Mouse (Mus musculus) mouse embryonic stem cell (cell line): ENCODE results near the gene Ptprm.

Experiments
- in situ Hi-C, 2 experiments: fragments of 300-500 bp; cut with MboI; formaldehyde crosslinking; loops; 1 replicate in 1 of 2; 3 replicates in 1 of 2; pipeline ENCODE4 v1.14.3; 2019 to 2020; ENCODE audit warnings: low sequenced_read_pairs in 2 of 2, low pct_unique_long_range_greater_than_20kb in 1 of 2, mixed read lengths in 1 of 2; ENCODE audit not compliant: unreplicated experiment in 1 of 2

Ptprm gene

DNA sequence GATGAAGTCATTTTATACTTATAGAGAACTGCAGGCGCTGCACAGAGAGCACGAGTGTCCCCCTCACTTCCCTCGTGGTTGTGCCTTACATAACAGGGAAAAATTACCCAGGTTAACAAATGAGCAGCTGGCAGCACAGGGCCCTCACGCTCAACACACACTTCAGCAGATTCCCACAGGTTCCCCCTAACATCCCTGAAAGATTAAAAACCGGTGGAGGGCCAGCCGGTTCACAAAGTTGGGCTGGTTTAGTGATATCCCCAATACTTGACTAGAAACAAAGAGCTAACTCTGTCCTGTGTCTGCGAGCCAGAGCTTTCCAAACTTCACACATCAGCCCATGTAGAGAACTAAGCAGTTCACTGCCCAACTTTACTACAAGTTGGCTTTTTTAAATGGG lies 3.7 kb downstream of the Ptprm start:
- in situ Hi-C loops = no loop called here

DNA sequence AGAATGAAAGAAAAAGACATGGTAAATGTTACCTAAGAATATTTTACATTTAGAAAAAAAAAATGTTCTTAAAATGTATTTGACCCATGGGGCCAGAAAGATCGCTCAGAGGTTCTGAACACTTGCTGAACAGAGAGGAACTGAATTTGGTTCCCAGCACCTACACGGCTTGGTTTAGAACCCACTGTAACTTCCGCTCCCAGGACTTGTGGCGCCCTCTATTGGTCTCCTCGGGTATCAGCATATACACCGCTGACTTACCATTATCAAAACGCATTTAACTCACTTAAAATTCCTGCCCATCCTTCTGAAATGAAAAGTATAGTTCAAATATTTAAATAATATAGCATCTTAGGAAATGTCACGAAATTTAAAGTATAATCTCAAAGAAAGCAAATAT lies 4.7 kb downstream of the Ptprm start:
- in situ Hi-C loops = no loop called here

DNA sequence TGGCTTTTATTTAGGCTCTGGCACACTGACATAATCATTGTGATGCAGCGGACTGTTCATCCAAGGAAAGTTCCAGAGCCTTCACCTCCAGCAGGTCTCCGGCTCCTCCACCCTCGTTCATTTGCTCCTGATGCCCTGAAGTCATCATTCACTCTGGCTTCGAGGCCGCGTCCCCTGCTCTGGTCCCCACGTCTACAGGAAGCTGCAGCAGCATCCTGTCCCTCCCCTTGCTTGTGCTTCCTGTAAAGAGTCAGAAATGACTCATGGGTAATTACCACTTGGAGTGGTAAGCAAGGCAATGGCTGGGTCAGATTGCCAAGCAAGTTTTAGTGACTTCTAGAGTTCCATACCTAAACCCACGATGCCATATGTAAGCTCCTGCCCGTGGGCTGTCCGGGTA lies 7.3 kb downstream of the Ptprm start:
- in situ Hi-C loops = no loop called here

DNA sequence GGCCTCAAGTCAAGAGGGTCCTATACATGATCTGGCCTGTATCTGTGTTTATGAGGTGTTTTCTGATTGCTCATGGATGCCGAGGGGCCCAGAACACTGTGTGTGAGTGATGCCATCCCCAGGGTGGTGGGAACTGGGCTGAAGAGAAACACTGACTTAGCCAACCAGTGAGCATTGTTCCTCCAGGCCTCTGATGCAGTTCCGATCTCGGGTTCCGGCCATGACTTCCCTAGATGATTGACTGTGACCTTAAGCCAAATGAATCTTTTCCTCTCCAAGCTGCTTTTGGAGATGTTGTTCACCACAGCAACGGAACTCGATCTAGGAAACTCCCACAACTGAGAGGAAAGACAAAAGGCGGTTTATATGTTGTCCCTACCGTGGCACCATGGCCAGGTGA lies 9.1 kb downstream of the Ptprm start:
- in situ Hi-C loops = no loop called here

DNA sequence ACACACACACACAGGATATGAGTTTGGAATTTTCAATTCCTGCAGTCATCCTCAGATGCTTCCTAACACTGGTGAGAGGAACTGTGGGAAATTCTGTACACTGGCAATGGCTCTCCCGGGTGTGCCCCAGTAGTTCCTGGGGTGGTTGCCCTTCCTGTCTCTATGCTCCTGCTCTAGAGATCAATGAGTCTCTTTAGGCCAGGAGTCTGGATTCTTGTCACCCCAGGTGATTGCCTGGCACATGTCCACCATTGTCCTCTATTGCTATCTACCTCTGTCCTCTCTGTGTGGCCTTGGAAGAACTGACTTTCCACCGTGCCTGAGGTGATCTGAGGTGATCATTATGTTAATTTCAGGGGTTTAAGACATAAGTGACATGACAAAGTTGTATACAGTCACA lies 10.8 kb downstream of the Ptprm start:
- in situ Hi-C loops = no loop called here

DNA sequence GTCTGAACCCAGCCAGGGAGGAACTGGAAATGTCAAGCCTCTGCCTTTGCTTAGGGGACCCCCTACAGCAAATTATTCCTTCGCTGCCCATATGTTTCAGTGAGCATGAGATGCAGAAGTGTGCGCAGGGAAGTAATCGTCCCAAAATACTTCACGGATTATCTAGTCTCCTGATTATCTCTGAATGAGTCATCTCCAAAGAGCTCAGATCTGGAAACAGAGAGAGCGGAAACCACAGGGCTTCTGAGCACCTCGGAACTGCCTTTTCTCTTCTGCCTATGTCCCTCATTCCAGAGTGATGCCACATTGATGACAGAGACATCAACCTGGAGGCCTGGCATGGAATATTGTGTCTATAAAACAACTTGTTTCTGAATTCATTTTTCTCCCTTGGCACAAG lies 11.3 kb downstream of the Ptprm start:
- in situ Hi-C loops = no loop called here

DNA sequence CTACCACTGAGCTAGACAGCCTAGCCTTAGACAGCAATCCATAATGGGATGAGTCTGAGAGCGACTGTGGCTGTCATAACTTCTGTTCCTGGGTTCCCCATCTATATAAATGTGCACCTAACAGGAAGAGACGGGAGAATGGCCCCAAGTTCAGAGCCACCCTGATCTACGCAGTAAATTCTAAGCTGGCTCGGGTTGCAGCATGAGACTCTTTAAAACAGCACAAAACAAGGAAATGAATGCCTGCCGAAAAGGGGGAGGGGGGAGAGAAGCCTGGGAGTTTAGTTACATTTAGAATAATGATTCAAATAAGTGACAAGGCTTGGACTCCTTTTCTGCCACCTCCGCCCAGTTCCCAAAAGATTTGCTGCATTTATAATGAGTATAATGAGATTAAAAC lies 13.9 kb downstream of the Ptprm start:
- in situ Hi-C loops = no loop called here

DNA sequence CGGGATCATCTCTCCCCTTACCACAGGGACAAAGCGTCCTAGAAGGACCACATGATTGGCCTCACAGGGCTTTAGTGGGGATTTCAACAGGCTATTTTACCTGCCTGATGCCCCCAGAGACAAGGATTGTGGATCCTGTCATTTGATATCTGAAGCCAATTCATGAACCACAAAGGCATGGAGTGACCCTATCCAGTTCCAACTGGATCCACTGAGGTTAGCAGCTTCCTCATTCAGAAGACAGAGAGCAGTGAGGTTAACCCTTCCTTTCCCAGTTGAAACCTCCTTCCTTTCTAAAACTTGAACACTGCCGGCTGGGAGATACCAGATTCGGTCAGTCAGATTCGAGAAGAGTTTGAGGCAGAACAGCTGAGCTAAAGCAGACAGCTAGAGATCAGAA lies 14.7 kb downstream of the Ptprm start:
- in situ Hi-C loops = no loop called here

DNA sequence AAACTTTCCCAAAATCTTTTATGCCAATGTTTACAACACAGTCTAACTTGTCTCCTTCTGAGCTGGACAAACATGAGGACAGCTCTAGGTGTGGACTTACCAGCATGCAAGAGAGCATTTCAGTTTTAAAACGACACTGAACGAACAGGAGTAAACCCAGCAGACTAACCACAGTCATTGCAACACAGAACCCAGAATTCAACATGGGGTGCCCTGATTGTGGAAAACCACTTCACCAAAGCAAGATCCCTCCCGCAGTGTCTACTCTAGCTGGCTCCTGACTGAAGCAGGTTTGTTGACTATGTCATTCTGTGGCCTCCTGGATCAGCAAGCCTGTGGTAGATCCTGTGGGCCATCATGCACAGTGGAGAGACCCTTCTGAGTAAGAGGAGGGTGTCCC lies 19.9 kb downstream of the Ptprm start:
- in situ Hi-C loops = no loop called here

DNA sequence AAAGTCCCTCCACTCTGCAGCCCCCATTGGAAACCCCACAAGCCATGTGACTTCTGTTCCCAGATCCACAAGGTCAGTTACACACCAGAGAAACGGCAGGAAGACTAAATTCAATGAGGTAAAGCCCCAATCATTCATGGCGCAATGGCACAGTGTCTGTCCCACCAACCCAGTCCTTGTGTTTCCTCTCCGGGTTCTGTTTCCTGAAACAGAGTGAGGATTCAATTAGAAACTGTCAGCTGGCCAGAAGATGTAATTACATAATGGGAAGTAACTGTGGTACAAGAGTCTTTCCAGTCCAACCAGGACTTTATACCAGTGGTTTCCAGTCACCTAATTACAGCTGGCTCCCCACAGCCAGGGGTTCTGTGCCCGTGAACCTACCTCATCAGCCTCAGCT lies 24.8 kb downstream of the Ptprm start:
- in situ Hi-C loops = no loop called here

DNA sequence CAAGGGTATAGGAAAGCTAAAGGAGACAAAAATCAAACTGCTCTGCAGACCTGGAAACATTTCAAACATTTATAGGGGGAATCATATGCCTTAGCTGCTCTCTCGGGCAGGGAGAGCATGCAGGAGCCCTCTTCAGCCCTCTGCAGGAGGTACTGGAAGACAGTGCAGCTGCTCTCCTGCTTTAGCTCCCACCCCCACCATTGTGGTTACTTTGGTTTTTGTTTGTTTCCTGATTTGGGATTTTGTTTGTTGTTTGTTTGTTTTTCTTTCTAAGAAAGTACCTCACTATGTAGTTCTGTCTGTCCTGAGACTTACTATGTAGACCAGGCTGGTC lies 29.8 kb downstream of the Ptprm start:
- in situ Hi-C loops = no loop called here

DNA sequence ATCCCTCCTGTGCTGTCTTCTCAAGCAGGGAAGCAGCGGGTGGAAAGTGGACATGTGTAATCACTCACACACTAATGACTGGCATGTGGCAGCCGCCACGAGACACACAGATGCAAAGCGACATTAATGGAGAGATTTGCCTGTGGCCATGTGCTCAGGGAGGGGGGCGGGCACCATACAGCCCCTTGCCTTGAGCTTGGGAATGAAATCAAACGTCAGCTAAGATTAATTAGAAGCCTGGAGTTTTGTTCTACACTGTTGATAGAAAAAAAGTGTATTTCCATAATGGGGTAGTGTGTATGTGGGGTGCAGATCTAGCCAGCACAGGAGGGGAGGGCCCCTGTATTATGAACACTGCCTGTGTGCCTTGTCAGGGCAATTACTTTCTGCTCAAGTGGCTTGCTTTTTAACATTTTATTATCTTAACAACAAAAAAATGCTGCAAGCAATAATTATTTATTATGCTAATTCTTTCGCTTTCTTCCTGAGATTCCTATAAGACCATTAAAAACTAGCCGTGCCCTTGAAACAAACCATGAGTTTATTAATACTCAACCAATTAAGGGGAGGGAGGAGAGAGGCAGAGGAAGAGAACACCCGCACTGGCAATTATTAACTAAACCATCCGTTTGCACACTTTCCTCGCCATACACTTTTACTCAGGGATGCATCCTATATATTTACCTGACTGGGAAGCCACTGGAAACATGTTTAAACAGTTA lies 30.3 kb downstream of the Ptprm start:
- in situ Hi-C loops = no loop called here

DNA sequence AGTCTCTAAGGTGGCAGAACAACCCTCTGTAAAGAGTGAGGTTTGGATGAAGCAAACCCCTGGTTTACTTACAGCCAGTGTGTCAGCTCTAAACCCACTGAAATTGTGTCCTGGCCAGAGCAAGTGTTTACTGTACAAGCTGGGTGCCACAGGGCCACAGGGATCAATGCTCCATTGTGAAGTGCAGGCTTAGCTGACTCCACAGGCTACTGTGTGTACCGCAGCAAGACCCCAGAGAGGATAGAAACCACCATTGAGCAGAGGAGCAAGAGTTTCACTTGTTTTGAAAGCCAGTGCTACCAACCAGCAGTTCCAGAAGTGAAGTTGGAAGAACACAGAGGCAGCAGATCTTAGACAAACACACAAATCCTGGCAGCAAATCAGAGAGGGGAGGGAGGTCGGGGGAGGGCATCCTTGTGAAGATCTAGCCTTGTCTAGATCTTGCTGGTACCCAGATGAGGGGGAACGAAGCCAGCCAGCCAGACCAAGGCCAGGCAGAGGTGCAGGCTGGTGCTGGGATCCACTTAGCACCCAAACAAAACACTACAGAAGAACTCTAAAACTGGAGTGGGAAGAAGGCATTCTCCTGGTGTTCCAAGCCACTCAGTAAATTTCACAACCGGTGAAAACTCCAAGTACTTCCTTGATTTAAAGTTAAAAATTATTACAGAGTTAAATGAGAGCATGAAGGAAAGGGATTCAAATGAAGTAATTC lies 39.6 kb downstream of the Ptprm start:
- in situ Hi-C loops = no loop called here

DNA sequence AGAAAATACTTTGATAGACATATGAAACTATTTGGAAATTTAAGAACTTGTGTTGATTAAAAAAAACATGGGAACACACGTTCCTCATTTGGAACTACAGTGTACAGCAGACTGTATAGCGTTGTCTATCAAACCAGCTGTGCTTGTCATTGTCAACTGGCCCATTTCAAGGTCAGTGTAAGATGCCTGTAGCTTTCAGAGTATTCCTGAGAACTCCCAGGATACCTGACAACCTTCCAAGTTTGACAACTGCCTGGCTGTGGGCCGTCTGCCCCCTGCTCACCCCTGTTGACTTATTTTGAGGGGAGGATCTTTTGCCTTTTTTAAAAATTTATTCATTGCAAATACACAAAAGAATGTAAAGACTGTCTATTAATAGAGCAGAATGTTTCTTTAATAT lies 45.8 kb downstream of the Ptprm start:
- in situ Hi-C loops = no loop called here

DNA sequence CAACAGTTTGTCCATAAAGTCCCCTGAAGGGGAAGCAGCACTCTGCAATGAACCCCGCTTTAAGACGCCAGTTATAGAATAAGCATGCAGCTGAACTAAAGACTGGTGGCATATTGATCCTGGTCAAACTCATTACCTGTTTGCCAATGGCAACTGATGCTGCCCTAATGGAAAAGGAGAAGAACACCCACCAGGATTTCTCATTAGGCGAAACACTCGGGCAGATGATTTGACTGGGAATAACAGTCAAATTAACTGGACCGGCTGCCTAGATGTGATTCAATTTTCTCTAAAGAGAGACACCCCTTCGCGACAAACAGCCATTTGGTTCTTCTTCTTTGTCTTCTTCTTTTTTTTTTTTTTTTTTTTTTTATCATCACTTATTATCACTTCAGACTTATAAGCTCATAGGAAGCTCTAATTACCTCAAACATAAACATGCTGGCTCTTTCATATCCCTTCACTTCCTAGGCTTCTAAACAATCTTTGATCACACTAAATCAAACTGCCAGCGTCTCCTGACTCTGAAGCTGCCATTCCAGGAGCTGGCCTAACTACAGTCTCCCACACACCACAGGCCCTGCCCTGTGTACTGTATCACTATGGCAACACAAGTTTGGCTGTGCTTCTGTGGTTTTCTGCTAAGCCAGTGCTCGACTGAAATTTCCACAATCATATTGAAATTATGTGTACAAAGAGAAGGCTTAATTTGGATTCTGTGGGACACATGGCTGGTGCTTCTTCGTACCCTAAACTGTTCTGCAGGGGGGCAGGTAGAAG lies 48.0 kb downstream of the Ptprm start:
- in situ Hi-C loops = no loop called here

DNA sequence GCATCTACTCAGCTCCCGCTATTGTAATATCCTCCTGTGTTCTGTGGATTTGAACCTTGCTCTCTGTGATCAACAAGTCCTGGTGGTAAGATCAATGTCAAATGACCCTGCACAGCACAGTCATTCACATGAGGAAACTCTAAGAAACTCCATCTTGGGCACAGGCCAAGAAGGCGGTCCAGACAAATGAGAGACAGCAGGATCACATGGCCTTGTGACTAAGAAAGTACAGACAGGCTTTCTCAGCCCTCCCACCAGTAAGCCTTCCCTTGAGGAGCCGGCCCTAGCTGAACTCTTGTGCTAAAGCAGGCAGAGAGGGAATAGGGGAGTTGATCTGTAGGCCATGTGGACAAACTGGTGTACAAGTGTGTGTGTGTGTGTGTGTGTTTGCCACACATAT lies 49.4 kb downstream of the Ptprm start:
- in situ Hi-C loops = no loop called here

DNA sequence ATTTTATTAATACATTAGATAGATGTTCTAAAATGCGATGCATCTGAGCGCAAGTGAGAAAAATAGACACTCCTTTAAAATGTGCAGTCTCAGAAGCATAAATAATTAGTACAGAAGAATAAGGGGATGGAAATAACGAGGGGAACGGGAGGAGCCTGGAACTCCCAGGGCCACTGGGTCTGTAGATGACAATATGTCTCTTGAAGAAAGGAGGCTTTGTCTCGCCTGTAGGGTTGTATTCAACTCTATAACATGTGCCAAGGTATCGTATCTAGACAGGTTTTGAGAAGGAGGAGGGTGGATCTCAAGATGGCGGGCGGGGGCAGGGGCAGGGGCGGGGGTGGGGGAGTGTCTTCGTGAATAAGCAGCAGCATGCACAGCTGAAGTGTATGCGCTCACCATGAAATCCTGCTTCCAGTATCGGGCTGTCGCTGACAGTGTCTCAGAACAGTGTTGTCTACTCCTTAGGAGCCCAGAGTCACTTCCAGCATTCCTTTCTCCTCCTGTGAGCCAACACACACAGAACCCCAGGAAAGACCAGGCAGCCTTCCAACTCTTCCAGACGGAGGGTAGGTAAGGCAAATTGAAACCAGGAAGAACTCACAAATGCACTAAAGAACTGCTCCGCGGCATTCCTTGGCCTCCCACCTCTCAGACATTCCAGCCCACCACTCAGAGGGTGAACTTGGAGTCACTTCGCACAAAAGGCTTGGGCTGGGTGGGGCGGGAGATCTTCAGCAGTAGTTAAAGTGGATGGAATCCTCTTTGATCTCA lies 50.7 kb downstream of the Ptprm start:
- in situ Hi-C loops = no loop called here

DNA sequence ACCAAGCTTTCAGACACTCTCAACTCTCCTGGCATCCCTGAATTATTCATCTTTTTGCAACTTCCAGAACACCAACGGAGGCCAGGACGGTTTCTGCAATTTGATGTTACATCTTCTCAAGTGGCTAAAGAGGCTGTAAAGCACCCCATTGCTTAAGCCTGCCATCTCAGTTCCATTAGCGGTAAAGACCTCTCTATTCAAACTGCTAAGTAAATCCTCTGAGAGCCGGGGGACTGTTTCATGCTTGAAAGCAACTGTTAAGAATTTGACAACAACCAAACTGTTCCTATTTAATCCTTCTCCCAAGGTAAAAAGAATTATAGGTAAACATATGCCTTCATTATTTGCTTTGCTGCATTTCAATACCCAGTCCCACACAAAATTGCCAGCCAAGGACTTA lies 51.7 kb downstream of the Ptprm start:
- in situ Hi-C loops = no loop called here

DNA sequence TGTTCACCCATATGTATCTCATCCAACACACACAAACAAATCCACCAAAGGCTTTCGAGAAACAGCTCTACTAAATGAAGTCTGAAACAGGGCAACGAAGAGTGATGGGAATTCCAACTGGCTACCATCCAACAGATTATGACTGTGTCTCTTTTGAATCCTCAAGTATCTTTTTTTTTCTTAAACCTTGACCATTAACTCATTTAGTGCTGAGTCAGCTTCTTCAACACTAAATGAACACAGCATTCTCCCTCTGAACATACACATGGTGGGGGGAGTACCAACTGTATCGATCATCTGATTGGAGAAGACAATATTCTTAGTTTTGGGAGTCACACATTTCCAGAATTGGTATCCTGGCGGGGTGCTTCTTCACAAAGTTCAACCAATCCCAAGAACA lies 52.2 kb downstream of the Ptprm start:
- in situ Hi-C loops = no loop called here
